Mouse (Mus musculus): ENCODE results near the gene Ripor1. TPM values are rescaled to one million over a fixed set of nuclear protein-coding genes. Genes with fewer than 3 reads are reported as not detected.

The Ripor1 gene
- total RNA-seq, 2 experiments from 2014 or later = 46.0 to 49.0 TPM

Small RNA genes lying within 50 kb of the gene (microRNA-seq; reads per million reads assigned to microRNA genes)
- gene Mir1966 = 0.27 to 1.4 reads per million in 2 experiments

Other genes starting within 250 kb of the Ripor1 start
- not detected for gene Plekhg4, start 232.0 kb upstream of the Ripor1 start, total RNA-seq (2021)
- not detected for gene Kctd19, start 191.8 kb upstream of the Ripor1 start, total RNA-seq (2021)
- under 1 TPM; 0.68 to 0.86 TPM for gene Lrrc36, start 191.7 kb upstream of the Ripor1 start, total RNA-seq (2021)
- gene Tppp3, start 133.7 kb upstream of the Ripor1 start, total RNA-seq (2021) = 10 to 100 TPM; 47.7 to 50.1 TPM
- gene Zdhhc1, start 108.4 kb upstream of the Ripor1 start, total RNA-seq (2021) = 10 to 100 TPM; 14.9 to 16.3 TPM
- 1 to 10 TPM in 1 of 2 experiments, under 1 TPM in 1; 0.53 to 1.0 TPM for gene Hsd11b2, start 86.5 kb upstream of the Ripor1 start, total RNA-seq (2021)
- gene Atp6v0d1, start 39.2 kb upstream of the Ripor1 start, total RNA-seq (2021) = 10 to 100 TPM; 57.2 to 57.8 TPM
- gene Ctcf, start 31.3 kb downstream of the Ripor1 start, total RNA-seq (2021) = 10 to 100 TPM; 43.8 to 44.6 TPM
- gene Agrp, start 32.1 kb downstream of the Ripor1 start, total RNA-seq (2021) = not detected
- gene Carmil2, start 81.0 kb downstream of the Ripor1 start, total RNA-seq (2021) = 1 to 10 TPM in 1 of 2 experiments, under 1 TPM in 1; 0.69 to 5.7 TPM
- 10 to 100 TPM; 13.8 to 16.9 TPM for gene Acd, start 95.8 kb downstream of the Ripor1 start, total RNA-seq (2021)
- gene Pard6a, start 95.9 kb downstream of the Ripor1 start, total RNA-seq (2021) = 1 to 10 TPM; 7.8 to 9.1 TPM
- gene 4933405L10Rik, start 102.4 kb downstream of the Ripor1 start, total RNA-seq (2021) = not detected
- 1 to 10 TPM; 2.4 to 2.5 TPM for gene Enkd1, start 103.0 kb downstream of the Ripor1 start, total RNA-seq (2021)
- 1 to 10 TPM; 3.6 to 3.7 TPM for gene Gfod2, start 153.4 kb downstream of the Ripor1 start, total RNA-seq (2021)
- 10 to 100 TPM; 23.1 to 24.7 TPM for gene Ranbp10, start 222.1 kb downstream of the Ripor1 start, total RNA-seq (2021)
- gene Tsnaxip1, start 222.5 kb downstream of the Ripor1 start, total RNA-seq (2021) = under 1 TPM in 1 of 2 experiments, not detected in 1; 0.38 TPM
- gene Cenpt, start 248.0 kb downstream of the Ripor1 start, total RNA-seq (2021) = 1 to 10 TPM; 3.2 to 4.2 TPM
- 10 to 100 TPM; 27.5 to 29.1 TPM for gene Thap11, start 249.9 kb downstream of the Ripor1 start, total RNA-seq (2021)